Mouse (Mus musculus) forebrain, embryonic 16.5 days (tissue): ENCODE results near the gene Spag7. TPM values are rescaled to one million over a fixed set of nuclear protein-coding genes. Genes with fewer than 3 reads are reported as not detected.

Experiments
- ATAC-seq: fragments of 200-750 bp; cut with Nextera tagmentation; 2 replicates; pipeline ENCODE4 v1.8.0; 2017; ENCODE audit warnings: mild to moderate bottlenecking, moderate library complexity
- H3K27ac ChIP-seq: fragments of 300-500 bp; sonication (generic); 2 replicates; pipeline ENCODE4 v1.5.1; 2014; ENCODE audit warnings: low read length, control low read depth
- H3K27me3 ChIP-seq: fragments of 300-500 bp; sonication (generic); replicated peaks from 2 replicates; pipeline ENCODE4 v1.6.1; 2014; ENCODE audit warnings: low read length; ENCODE audit not compliant: control insufficient read depth, insufficient read depth
- H3K36me3 ChIP-seq: fragments of 300-500 bp; sonication (generic); 2 replicates; pipeline ENCODE4 v1.6.1; 2014; ENCODE audit not compliant: control insufficient read depth, insufficient read depth
- H3K4me1 ChIP-seq: fragments of 300-500 bp; sonication (generic); replicated peaks from 2 replicates; pipeline ENCODE4 v1.6.1; 2014; ENCODE audit warnings: low read length; ENCODE audit not compliant: control insufficient read depth, insufficient read depth
- H3K4me2 ChIP-seq: fragments of 300-500 bp; sonication (generic); 2 replicates; pipeline ENCODE4 v1.6.1; 2014; ENCODE audit warnings: mild to moderate bottlenecking, low read length, control low read depth
- H3K4me3 ChIP-seq: fragments of 300-500 bp; sonication (generic); replicated peaks from 2 replicates; pipeline ENCODE4 v1.5.1; 2014; ENCODE audit warnings: mild to moderate bottlenecking, low read length, control low read depth
- H3K9ac ChIP-seq: fragments of 300-500 bp; sonication (generic); replicated peaks from 2 replicates; pipeline ENCODE4 v1.6.1; 2014; ENCODE audit warnings: low read depth, low read length, control low read depth
- H3K9me3 ChIP-seq: fragments of 300-500 bp; sonication (generic); 2 replicates; pipeline ENCODE4 v1.6.1; 2016; ENCODE audit warnings: low read length; ENCODE audit not compliant: control insufficient read depth
- WGBS: fragments of 180-500 bp; shearing (Covaris S2); extraction: QIAGEN DNeasy Blood & Tissue Kit; methylation state at CpG from one replicate; pipeline ENCODE4 v1.1.7; 2014; 5-methylcytosine and 5-hydroxymethylcytosine counted together
- polyA plus RNA-seq: library from polyadenylated mRNA; unstranded; fragments of >200 nt; fragmentation: Nextera tagmentation; extraction: Ambion mirVana; gene quantifications from 2 replicates; pipeline ENCODE4 v1.2.1, GENCODE M21; 2015

Gene Spag7
- polyA plus RNA-seq, 1 experiment from 2014 or later: 146 TPM

GRCm38 (mm10) chr11:70647716-70648420, 21.3 kb downstream of the Spag7 start:
- Histone ChIP-seq H3K4me1 (peaks cover 42% of the 10 kb centered on the region), H3K27me3 (no peaks in the 10 kb centered on the region), H3K9me3 (no peaks in the 10 kb centered on the region), H3K36me3 (peaks cover 30% of the 10 kb centered on the region), H3K4me2 (peak overlapping the region; percentile 94), H3K27ac (peak overlapping the region; percentile 96), H3K9ac (peak overlapping the region; percentile 64), H3K4me3 (peak overlapping the region; percentile 56)
- no peak; the same call in 1 of the 2 replicates for ATAC-seq
- WGBS: 4% methylated on average over 28 of the region's 28 CpGs

GRCm38 (mm10) chr11:70646691-70647650, 22.2 kb downstream of the Spag7 start, which contains the start of the genes Rnf167 and Slc25a11:
Rnf167 (plus strand) TSS chr11:70647235.
Slc25a11 (minus strand) TSS chr11:70647479.
- WGBS: under 1% methylated on average over 63 of the region's 63 CpGs

GRCm38 (mm10) chr11:70646259-70646555, 23.0 kb downstream of the Spag7 start:
- no peak for ATAC-seq
- Histone ChIP-seq H3K4me3 (peak overlapping the region; percentile 56), H3K9ac (peak overlapping the region; percentile 90), H3K4me2 (peak overlapping the region; percentile 90), H3K27ac (peak overlapping the region; percentile 90), H3K36me3 (peaks cover 24% of the 10 kb centered on the region), H3K9me3 (no peaks in the 10 kb centered on the region), H3K27me3 (no peaks in the 10 kb centered on the region), H3K4me1 (peaks cover 30% of the 10 kb centered on the region)
- WGBS: 25% methylated on average over 3 of the region's 3 CpGs

More at GRCm38 (mm10) chr11:70646691-70647650, 22.2 kb downstream of the Spag7 start, which contains the start of the genes Rnf167 and Slc25a11:
- Histone ChIP-seq H3K27me3 (no peaks in the 10 kb centered on the region), H3K4me1 (peaks cover 33% of the 10 kb centered on the region), H3K4me2 (peak within 1 kb of the TSS; percentile 94), H3K9ac (peak within 1 kb of the TSS; percentile 90), H3K9me3 (no peaks in the 10 kb centered on the region), H3K4me3 (peak within 1 kb of the TSS; percentile 56), H3K36me3 (peaks cover 27% of the 10 kb centered on the region), H3K27ac (peak within 1 kb of the TSS; percentile 96)
- peak; percentile 92 for ATAC-seq

- 93% methylated on average over 12 of the region's 12 CpGs for WGBS
- H3K9me3 ChIP-seq: no peaks in the 10 kb centered on the region
- H3K9ac ChIP-seq: peak overlapping the region; percentile 90
- peak overlapping the region; percentile 90 for H3K4me2 ChIP-seq
- H3K4me3 ChIP-seq: peak overlapping the region; percentile 56
- no peaks in the 10 kb centered on the region for H3K27me3 ChIP-seq
- peak overlapping the region; percentile 90; the same call in 1 of the 2 replicates for H3K27ac ChIP-seq
- ATAC-seq: no peak
- H3K4me1 ChIP-seq: peaks cover 30% of the 10 kb centered on the region
- peaks cover 19% of the 10 kb centered on the region for H3K36me3 ChIP-seq
Observed at GRCm38 (mm10) chr11:70645461-70646258, 23.6 kb downstream of the Spag7 start.

- Histone ChIP-seq H3K9ac (no peak overlapping the region), H3K4me2 (no peak overlapping the region), H3K4me1 (peaks cover 30% of the 10 kb centered on the region), H3K36me3 (peaks cover 11% of the 10 kb centered on the region), H3K4me3 (no peak overlapping the region), H3K27ac (no peak overlapping the region), H3K9me3 (no peaks in the 10 kb centered on the region), H3K27me3 (no peaks in the 10 kb centered on the region)
- 92% methylated on average over 8 of the region's 8 CpGs for WGBS
- no peak for ATAC-seq
Observed at GRCm38 (mm10) chr11:70644564-70645103, 24.6 kb downstream of the Spag7 start.

GRCm38 (mm10) chr11:70643051-70643450, 26.2 kb downstream of the Spag7 start:
- Histone ChIP-seq H3K36me3 (peaks cover 6% of the 10 kb centered on the region), H3K4me3 (no peak overlapping the region), H3K4me2 (no peak overlapping the region), H3K9me3 (no peaks in the 10 kb centered on the region), H3K4me1 (peaks cover 17% of the 10 kb centered on the region), H3K27ac (no peak overlapping the region), H3K27me3 (no peaks in the 10 kb centered on the region), H3K9ac (no peak overlapping the region)
- 93% methylated on average over 6 of the region's 6 CpGs for WGBS
- no peak for ATAC-seq

- WGBS: 82% methylated on average over 7 of the region's 7 CpGs
Observed at GRCm38 (mm10) chr11:70641241-70641640, 28.0 kb downstream of the Spag7 start.

GRCm38 (mm10) chr11:70639976-70640375, 29.2 kb downstream of the Spag7 start:
- no peak for ATAC-seq
- Histone ChIP-seq H3K9me3 (no peaks in the 10 kb centered on the region), H3K4me2 (no peak overlapping the region), H3K4me3 (no peak overlapping the region), H3K36me3 (peaks cover 6% of the 10 kb centered on the region), H3K9ac (no peak overlapping the region), H3K27me3 (no peaks in the 10 kb centered on the region), H3K27ac (no peak overlapping the region), H3K4me1 (no peaks in the 10 kb centered on the region)
- WGBS: 84% methylated on average over 8 of the region's 8 CpGs

More at GRCm38 (mm10) chr11:70641241-70641640, 28.0 kb downstream of the Spag7 start:
- no peak overlapping the region for H3K9ac ChIP-seq
- no peaks in the 10 kb centered on the region for H3K9me3 ChIP-seq
- peaks cover 10% of the 10 kb centered on the region for H3K4me1 ChIP-seq
- H3K27me3 ChIP-seq: no peaks in the 10 kb centered on the region
- no peak overlapping the region for H3K4me3 ChIP-seq
- ATAC-seq: no peak
- no peak overlapping the region for H3K4me2 ChIP-seq
- H3K36me3 ChIP-seq: peaks cover 6% of the 10 kb centered on the region
- H3K27ac ChIP-seq: no peak overlapping the region
